Comparison of ENCODE assay signal across 10 mouse cellular contexts in the genomic region with DNA sequence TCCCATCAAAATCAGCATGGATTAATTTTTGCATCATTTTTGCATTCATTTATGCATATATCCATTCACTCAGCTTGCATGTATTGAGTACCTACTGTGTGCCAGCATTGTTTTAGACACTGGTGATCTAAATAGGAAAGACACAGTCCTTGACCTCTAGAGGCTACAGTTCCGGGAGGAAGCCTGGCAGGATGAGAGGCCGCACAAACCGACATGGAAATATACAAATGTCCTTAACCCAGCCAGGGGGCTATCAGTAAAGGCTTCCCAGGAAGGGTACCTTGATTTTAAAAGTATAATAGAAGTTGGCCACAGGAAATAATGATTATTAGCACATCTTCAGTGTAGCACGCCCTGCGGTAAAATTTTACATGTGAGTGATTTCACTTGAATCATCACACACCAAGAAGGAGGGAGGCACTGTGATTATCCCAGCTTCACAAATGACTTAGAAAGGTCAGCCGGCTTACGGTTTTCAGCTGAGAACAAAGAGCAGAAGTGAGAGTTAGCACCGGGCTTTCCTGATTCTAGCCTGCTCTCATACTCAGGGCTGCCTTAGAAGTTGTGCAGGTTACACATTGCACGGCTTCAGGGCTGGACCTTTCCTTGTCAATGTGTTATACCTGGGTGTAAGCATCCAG. TPM values are rescaled to one million over a fixed set of nuclear protein-coding genes. Genes with fewer than 3 reads are reported as not detected.
DNase-seq lines count a peak whose midpoint lies in the region; ATAC-seq and TF ChIP-seq lines count a peak whose summit lies in the region.
"Had no signal": no experiment of that assay in that cellular context is flagged by ENCODE, and none has a peak within 500 bp of the region (broad histone marks: within the 10 kb centered on the region; RNA-seq: fewer than 3 reads in every experiment).

No protein-coding gene starts in this region.

- WGBS in kidney, embryonic 15.5 days = 42% methylated on average over 9 of the region's 9 CpGs
- WGBS in forebrain, postnatal 0 days = 40% methylated on average over 9 of the region's 9 CpGs

- H3K9ac ChIP-seq in kidney, embryonic 15.5 days = no peak overlapping the region
- no peak overlapping the region for H3K9ac ChIP-seq in forebrain, postnatal 0 days

- H3K4me3 ChIP-seq in kidney, embryonic 15.5 days (replicated peaks) = no peak overlapping the region
- no peak overlapping the region for H3K4me3 ChIP-seq in forebrain, postnatal 0 days (ENCODE audit: low read depth, low read length)

- peaks cover 35% of the 10 kb centered on the region for H3K4me1 ChIP-seq in kidney, embryonic 15.5 days
- peaks cover 6% of the 10 kb centered on the region; the same call in 1 of the 2 replicates for H3K4me1 ChIP-seq in forebrain, postnatal 0 days (ENCODE audit: insufficient read depth)

- DNase-seq in kidney, adult 18-20 months = no peak
- DNase-seq in brain, embryonic 14.5 days (ENCODE audit: low read depth) = peak; percentile 36
- DNase-seq in forebrain, postnatal 0 days = no peak
- DNase-seq in lung, postnatal 4 days = peak; percentile 20 to 32
- no peak for DNase-seq in layer of hippocampus, adult 9-10 months (ENCODE audit: low spot score)
- no peak for DNase-seq in thymus, postnatal 36 days
- no peak for DNase-seq in frontal cortex, postnatal 14 days (ENCODE audit: low spot score in 2 of 2)

- no peak overlapping the region for H3K4me2 ChIP-seq in kidney, embryonic 15.5 days
- H3K4me2 ChIP-seq in forebrain, postnatal 0 days (ENCODE audit: low read depth) = no peak overlapping the region

- TF ChIP-seq POLR2A in brain, embryonic 14.5 days (IDR thresholded peaks at IDR 0.05; ENCODE audit: borderline replicate concordance, extremely low read depth, insufficient read depth, insufficient read length, poor library complexity, severe bottlenecking) = no peak

- no peak for ATAC-seq in kidney, embryonic 15.5 days (replicated peaks; ENCODE audit: low FRiP score)
- ATAC-seq in forebrain, postnatal 0 days = no peak

- no peaks in the 10 kb centered on the region for H3K9me3 ChIP-seq in kidney, embryonic 15.5 days (replicated peaks)
- H3K9me3 ChIP-seq in forebrain, postnatal 0 days (ENCODE audit: low read length) = no peaks in the 10 kb centered on the region

- H3K36me3 ChIP-seq in kidney, embryonic 15.5 days = no peaks in the 10 kb centered on the region
- H3K36me3 ChIP-seq in forebrain, postnatal 0 days (ENCODE audit: insufficient read depth) = no peaks in the 10 kb centered on the region

- peak overlapping the region; percentile 84 for H3K27ac ChIP-seq in kidney, embryonic 15.5 days
- peak overlapping the region; percentile 57; the same call in 1 of the 2 replicates for H3K27ac ChIP-seq in forebrain, postnatal 0 days (ENCODE audit: low read depth, low read length)

- no peaks in the 10 kb centered on the region for H3K27me3 ChIP-seq in kidney, embryonic 15.5 days
- H3K27me3 ChIP-seq in forebrain, postnatal 0 days (ENCODE audit: insufficient read depth, low read length) = no peaks in the 10 kb centered on the region

- TF ChIP-seq CTCF in brain, embryonic 14.5 days (IDR thresholded peaks at IDR 0.05; ENCODE audit: borderline replicate concordance, extremely low read depth, insufficient read depth, insufficient read length) = no peak
- TF ChIP-seq CTCF in forebrain, postnatal 0 days (IDR thresholded peaks at IDR 0.05; ENCODE audit: low read depth) = no peak

RNA-seq across cellular contexts. Expression of a gene that starts 11.0 kb away (rescaled TPM):
- not detected in 2 replicates for polyA plus RNA-seq in kidney, embryonic 15.5 days (2015; fragmentation: Nextera tagmentation; extraction: Ambion mirVana)
- polyA plus RNA-seq in brain, embryonic 14.5 days (2012; rRNA removed) = not detected in 2 replicates
- total RNA-seq in forebrain, postnatal 0 days (2014; rRNA removed) = not detected in 2 replicates
- polyA plus RNA-seq in forebrain, postnatal 0 days (2015; fragmentation: Nextera tagmentation; extraction: Ambion mirVana) = not detected in 2 replicates
- total RNA-seq: liver, adult 2 months had no signal
- polyA plus RNA-seq: liver, adult 2 months; spleen, adult 2 months had no signal

RNA-seq across cellular contexts. Expression of a gene that starts 31.8 kb away (rescaled TPM):
- 8.9 and 9.0 TPM in 2 replicates for polyA plus RNA-seq in kidney, embryonic 15.5 days (2015; fragmentation: Nextera tagmentation; extraction: Ambion mirVana)
- polyA plus RNA-seq in brain, embryonic 14.5 days (2012; rRNA removed) = 27.8 and 41.7 TPM in 2 replicates
- 61.1 and 72.6 TPM in 2 replicates for total RNA-seq in forebrain, postnatal 0 days (2014; rRNA removed)
- polyA plus RNA-seq in forebrain, postnatal 0 days (2015; fragmentation: Nextera tagmentation; extraction: Ambion mirVana) = 4.3 and 5.5 TPM in 2 replicates

RNA-seq across cellular contexts. Expression of a gene that starts 53.2 kb away (rescaled TPM):
- 316 and 358 TPM in 2 replicates for polyA plus RNA-seq in kidney, embryonic 15.5 days (2015; fragmentation: Nextera tagmentation; extraction: Ambion mirVana)
- polyA plus RNA-seq in brain, embryonic 14.5 days (2012; rRNA removed) = 730 and 1,148 TPM in 2 replicates
- 238 and 277 TPM in 2 replicates for total RNA-seq in forebrain, postnatal 0 days (2014; rRNA removed)
- 157 and 215 TPM in 2 replicates for polyA plus RNA-seq in forebrain, postnatal 0 days (2015; fragmentation: Nextera tagmentation; extraction: Ambion mirVana)

Comparison
In these comparisons a context has a peak if more than half of its experiments do, and no peak if none do; other contexts are left out.
1. DNase-seq: peak in brain, embryonic 14.5 days (single experiment) and lung, postnatal 4 days (2 of 2); none in kidney, adult 18-20 months (single experiment), forebrain, postnatal 0 days (single experiment), layer of hippocampus, adult 9-10 months (single experiment), thymus, postnatal 36 days (0 of 2) and frontal cortex, postnatal 14 days (0 of 2).